ENCODE assay signal across 8 mouse cellular contexts in the genomic region with DNA sequence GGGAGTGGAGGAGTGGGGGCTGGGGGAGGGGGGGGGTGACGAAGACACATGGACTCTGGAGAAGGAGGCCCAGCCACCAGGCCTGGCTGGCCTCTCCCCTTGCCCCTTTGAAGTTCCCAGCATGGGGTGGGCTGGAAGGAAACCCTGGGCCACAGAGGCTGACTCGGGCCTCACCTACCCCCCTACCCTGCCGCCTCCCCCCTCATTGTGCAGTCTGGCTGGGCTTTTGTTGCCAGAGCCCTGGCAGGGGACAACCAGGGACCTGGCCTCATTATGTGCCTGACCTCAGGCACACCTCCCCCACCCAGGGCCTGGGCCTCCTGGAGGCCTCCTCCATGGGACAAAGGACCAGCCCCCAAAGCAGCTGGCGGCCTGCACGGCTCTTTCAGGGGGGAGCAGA.
DNase-seq lines count a peak whose midpoint lies in the region; ATAC-seq and TF ChIP-seq lines count a peak whose summit lies in the region.

No protein-coding gene starts in this region.

- H3K4me3 ChIP-seq in heart, embryonic 16.5 days (ENCODE audit: low read length), result no peak overlapping the region
- H3K4me3 ChIP-seq in hindbrain, embryonic 12.5 days, result no peak overlapping the region
- H3K4me3 ChIP-seq in midbrain, postnatal 0 days (ENCODE audit: low read depth, low read length), result no peak overlapping the region

- H3K27me3 ChIP-seq in heart, embryonic 16.5 days (ENCODE audit: control insufficient read depth, insufficient read depth, low read length), result no peaks in the 10 kb centered on the region
- H3K27me3 ChIP-seq in hindbrain, embryonic 12.5 days, result no peaks in the 10 kb centered on the region
- no peaks in the 10 kb centered on the region for H3K27me3 ChIP-seq in midbrain, postnatal 0 days (ENCODE audit: insufficient read depth, low read length)

- TF ChIP-seq CTCF in midbrain, postnatal 0 days (IDR thresholded peaks at IDR 0.05), result no peak

- peaks cover 43% of the 10 kb centered on the region for H3K4me1 ChIP-seq in heart, embryonic 16.5 days (ENCODE audit: control insufficient read depth, insufficient read depth, low read length)
- peaks cover 69% of the 10 kb centered on the region for H3K4me1 ChIP-seq in hindbrain, embryonic 12.5 days
- peaks cover 44% of the 10 kb centered on the region for H3K4me1 ChIP-seq in midbrain, postnatal 0 days (ENCODE audit: insufficient read depth, low read length)

- 22% methylated on average over 5 of the region's 5 CpGs for WGBS in heart, embryonic 16.5 days
- WGBS in hindbrain, embryonic 12.5 days, result 6% methylated on average over 5 of the region's 5 CpGs
- WGBS in midbrain, postnatal 0 days, result 27% methylated on average over 5 of the region's 5 CpGs

- H3K9me3 ChIP-seq in heart, embryonic 16.5 days (replicated peaks; ENCODE audit: control insufficient read depth, low read length), result no peaks in the 10 kb centered on the region
- no peaks in the 10 kb centered on the region for H3K9me3 ChIP-seq in hindbrain, embryonic 12.5 days (replicated peaks)
- no peaks in the 10 kb centered on the region for H3K9me3 ChIP-seq in midbrain, postnatal 0 days (ENCODE audit: low read length)

- H3K36me3 ChIP-seq in heart, embryonic 16.5 days (ENCODE audit: control insufficient read depth, insufficient read depth), result no peaks in the 10 kb centered on the region
- no peaks in the 10 kb centered on the region for H3K36me3 ChIP-seq in hindbrain, embryonic 12.5 days
- H3K36me3 ChIP-seq in midbrain, postnatal 0 days (ENCODE audit: insufficient read depth, low read length), result no peaks in the 10 kb centered on the region

- no peak for ATAC-seq in heart, embryonic 16.5 days (replicated peaks; ENCODE audit: extremely low read depth, insufficient read depth, low FRiP score)
- peak; percentile 52 for ATAC-seq in hindbrain, embryonic 12.5 days (ENCODE audit: low FRiP score)
- ATAC-seq in midbrain, postnatal 0 days (ENCODE audit: low FRiP score), result peak; percentile 36; the same call in 1 of the 2 replicates

- peak overlapping the region; percentile 15; the same call in 1 of the 2 replicates for H3K9ac ChIP-seq in heart, embryonic 16.5 days (ENCODE audit: low read length)
- H3K9ac ChIP-seq in hindbrain, embryonic 12.5 days, result peak overlapping the region; percentile 18; the same call in 1 of the 2 replicates
- no peak overlapping the region for H3K9ac ChIP-seq in midbrain, postnatal 0 days (replicated peaks; ENCODE audit: low read length, poor library complexity, severe bottlenecking)

- DNase-seq in heart, adult 8-10 months (ENCODE audit: low spot score), result no peak
- DNase-seq in embryo, embryonic 10 days (ENCODE audit: low spot score), result peak; percentile 88
- DNase-seq in midbrain, postnatal 0 days (ENCODE audit: low spot score), result no peak
- no peak for DNase-seq in right cerebral cortex, adult 18-20 months
- no peak for DNase-seq in left cerebral cortex, adult 11 months (ENCODE audit: low spot score)
- DNase-seq in cerebellum, adult 18-20 months, result no peak

- no peak overlapping the region; the same call in 1 of the 2 replicates for H3K27ac ChIP-seq in heart, embryonic 16.5 days (ENCODE audit: low read length)
- peak overlapping the region; percentile 87 for H3K27ac ChIP-seq in hindbrain, embryonic 12.5 days
- H3K27ac ChIP-seq in midbrain, postnatal 0 days (ENCODE audit: low read depth, low read length), result no peak overlapping the region

- no peak overlapping the region for H3K4me2 ChIP-seq in heart, embryonic 16.5 days (ENCODE audit: low read depth, low read length)
- H3K4me2 ChIP-seq in hindbrain, embryonic 12.5 days (replicated peaks), result no peak overlapping the region; the same call in 1 of the 2 replicates
- no peak overlapping the region for H3K4me2 ChIP-seq in midbrain, postnatal 0 days (ENCODE audit: low read depth, low read length, poor library complexity, severe bottlenecking)
